Mouse (Mus musculus) C2C12 (cell line): ENCODE measurements around the gene Gm11985.

ENCODE experiments used
- CTCF ChIP-seq: IDR thresholded peaks from one replicate; pipeline ENCODE4 v1.5.1; 2011; ENCODE audit not compliant: control insufficient read depth, insufficient read depth, insufficient read length
- MAX ChIP-seq: IDR thresholded peaks from one replicate; pipeline ENCODE4 v1.6.1; 2011; ENCODE audit warnings: mild to moderate bottlenecking, control low read depth
- MYOD1 ChIP-seq: IDR thresholded peaks from one replicate; pipeline ENCODE4 v1.6.1; 2011; ENCODE audit warnings: low read depth; ENCODE audit not compliant: control insufficient read depth, insufficient read length
- USF1 ChIP-seq: IDR thresholded peaks from one replicate; pipeline ENCODE4 v1.6.1; 2011; ENCODE audit warnings: low read depth, mild to moderate bottlenecking, control low read depth, moderate library complexity

DNA sequence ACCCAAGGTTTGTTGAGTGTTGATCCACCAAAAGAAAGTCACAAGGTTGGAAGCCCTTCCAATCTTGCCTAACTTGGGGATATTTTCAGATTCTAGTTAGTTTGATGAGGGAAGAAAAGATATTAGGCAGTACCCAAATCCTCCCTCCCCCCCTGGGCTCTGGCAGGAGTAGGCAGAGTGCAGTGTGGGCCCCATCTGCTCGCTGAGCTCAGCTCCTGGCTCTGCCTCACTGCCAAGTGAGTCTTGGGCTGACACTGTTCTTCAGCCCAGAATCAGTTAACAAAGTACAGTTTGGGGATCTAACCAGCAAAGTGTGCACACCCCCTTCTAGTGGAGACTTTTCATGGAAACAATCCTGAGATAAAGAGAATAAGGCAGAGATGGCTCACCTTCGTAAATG lies 37.8 kb upstream of the Gm11985 start:
- TF ChIP-seq CTCF (no peak), MYOD1 (no peak), MAX (no peak), USF1 (no peak)
